Mouse (Mus musculus): ENCODE results near the gene Actr6. TPM values are rescaled to one million over a fixed set of nuclear protein-coding genes. Genes with fewer than 3 reads are reported as not detected.
"Not testable (repeated sequence)": the region's sequence is repeated elsewhere in the genome, so short reads cannot be mapped to it uniquely, and the experiment has no call there.

The Actr6 gene
- polyA plus RNA-seq, 1 experiment from 2014 or later, result 41.6 TPM

- peak overlapping the region; percentile 70 for H3K4me3 ChIP-seq
- H3K9ac ChIP-seq (replicated peaks), result peak overlapping the region; percentile 67
- H3K36me3 ChIP-seq, result peaks cover 6% of the 10 kb centered on the region; the same call in 1 of the 2 replicates
- H3K27me3 ChIP-seq, result no peaks in the 10 kb centered on the region
- no peak for ATAC-seq (ENCODE audit: low FRiP score, low read depth)
- H3K9me3 ChIP-seq, result no peaks in the 10 kb centered on the region
- H3K27ac ChIP-seq (replicated peaks), result no peak overlapping the region
- WGBS, result 13% methylated on average over 5 of the region's 5 CpGs
- H3K4me1 ChIP-seq, result peaks cover 16% of the 10 kb centered on the region
- peak overlapping the region; percentile 58 for H3K4me2 ChIP-seq (replicated peaks)
Observed at GRCm38 (mm10) chr10:89731341-89731740, 754 bp downstream of the Actr6 start.

DNA sequence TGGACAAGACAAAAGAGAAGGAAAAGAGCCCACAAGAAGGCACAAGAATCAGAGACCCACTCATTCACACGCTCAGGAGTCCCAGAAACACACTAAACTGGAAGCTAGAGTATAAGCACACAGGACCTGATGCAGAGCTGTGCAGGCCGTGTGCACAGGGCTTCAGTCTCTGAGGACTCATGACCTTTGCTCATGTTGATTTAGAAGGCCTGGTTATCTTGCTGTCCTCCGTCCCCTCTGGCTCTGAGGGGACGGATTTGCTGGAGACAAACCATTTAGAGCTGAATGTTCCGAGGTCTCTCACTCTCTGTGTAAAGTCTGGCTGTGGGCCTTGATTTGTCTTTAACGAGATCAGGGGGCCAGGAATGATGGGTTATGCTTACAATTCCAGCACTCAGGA, 1.7 kb downstream of the Actr6 start:
- Histone ChIP-seq H3K4me3 (no peak overlapping the region), H3K27ac (replicated peaks) (no peak overlapping the region), H3K9ac (replicated peaks) (no peak overlapping the region), H3K4me1 (peaks cover 16% of the 10 kb centered on the region), H3K27me3 (no peaks in the 10 kb centered on the region), H3K36me3 (peaks cover 15% of the 10 kb centered on the region), H3K9me3 (no peaks in the 10 kb centered on the region), H3K4me2 (replicated peaks) (no peak overlapping the region)
- WGBS, result 79% methylated on average over 6 of the region's 6 CpGs
- ATAC-seq (ENCODE audit: low FRiP score, low read depth), result no peak

- 91% methylated on average over 14 of the region's 14 CpGs for WGBS
- no peak for ATAC-seq (ENCODE audit: low FRiP score, low read depth)
- Histone ChIP-seq H3K4me2 (replicated peaks) (no peak overlapping the region), H3K27ac (replicated peaks) (no peak overlapping the region), H3K9ac (replicated peaks) (no peak overlapping the region), H3K4me1 (no peaks in the 10 kb centered on the region), H3K27me3 (no peaks in the 10 kb centered on the region), H3K4me3 (no peak overlapping the region), H3K9me3 (no peaks in the 10 kb centered on the region), H3K36me3 (peaks cover 47% of the 10 kb centered on the region)
Observed at GRCm38 (mm10) chr10:89722247-89723195, 9.6 kb downstream of the Actr6 start.

DNA sequence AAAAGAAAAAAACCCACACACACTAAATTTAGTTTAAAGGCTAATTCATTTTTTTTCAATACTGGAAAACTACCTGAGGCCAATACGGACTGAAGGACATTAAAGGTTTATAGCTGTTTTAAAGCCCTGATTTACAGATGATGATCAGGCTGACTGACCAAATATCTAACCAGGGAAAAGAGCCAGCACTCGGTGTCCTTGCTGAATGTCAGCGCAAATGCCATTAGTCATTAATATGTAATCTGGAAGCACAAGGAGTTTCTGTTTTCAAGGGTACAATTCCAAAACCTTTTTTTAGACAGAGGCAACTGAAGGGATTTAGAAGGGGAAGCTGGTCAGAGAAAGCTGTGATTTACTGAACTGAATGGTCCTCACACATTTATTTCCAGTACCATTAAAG, 11.3 kb downstream of the Actr6 start:
- no peak overlapping the region for H3K4me2 ChIP-seq (replicated peaks)
- peaks cover 44% of the 10 kb centered on the region for H3K36me3 ChIP-seq
- H3K27me3 ChIP-seq, result no peaks in the 10 kb centered on the region
- H3K9ac ChIP-seq (replicated peaks), result no peak overlapping the region
- 97% methylated on average over 3 of the region's 3 CpGs for WGBS
- no peaks in the 10 kb centered on the region for H3K9me3 ChIP-seq
- no peak overlapping the region for H3K27ac ChIP-seq (replicated peaks)
- no peaks in the 10 kb centered on the region for H3K4me1 ChIP-seq
- no peak for ATAC-seq (ENCODE audit: low FRiP score, low read depth)
- H3K4me3 ChIP-seq, result no peak overlapping the region

DNA sequence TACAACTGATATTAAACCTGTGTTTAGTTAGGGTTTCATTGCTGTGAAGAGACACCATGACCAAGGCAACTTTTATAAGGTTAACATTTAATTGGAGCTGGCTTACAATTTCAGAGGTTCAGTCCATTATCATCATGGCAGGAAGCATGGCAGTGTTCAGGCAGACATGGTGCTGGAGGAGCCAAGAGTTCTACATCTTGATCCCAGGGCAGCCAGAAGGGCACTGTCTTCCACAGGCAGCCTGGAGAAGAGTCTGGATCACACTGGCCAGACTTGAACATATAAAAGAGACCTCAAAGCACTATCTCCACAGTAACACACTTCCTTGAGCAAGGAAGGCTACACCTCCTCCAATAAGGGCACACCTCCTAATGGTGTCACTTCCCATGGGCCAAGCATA, 11.8 kb downstream of the Actr6 start:
- H3K4me1 ChIP-seq, result no peaks in the 10 kb centered on the region
- ATAC-seq (ENCODE audit: low FRiP score, low read depth), result no peak
- H3K27me3 ChIP-seq, result no peaks in the 10 kb centered on the region
- no peak overlapping the region for H3K4me3 ChIP-seq
- H3K9me3 ChIP-seq, result no peaks in the 10 kb centered on the region
- peaks cover 44% of the 10 kb centered on the region for H3K36me3 ChIP-seq
- H3K9ac ChIP-seq (replicated peaks), result no peak overlapping the region
- no peak overlapping the region for H3K4me2 ChIP-seq (replicated peaks)
- H3K27ac ChIP-seq (replicated peaks), result no peak overlapping the region

DNA sequence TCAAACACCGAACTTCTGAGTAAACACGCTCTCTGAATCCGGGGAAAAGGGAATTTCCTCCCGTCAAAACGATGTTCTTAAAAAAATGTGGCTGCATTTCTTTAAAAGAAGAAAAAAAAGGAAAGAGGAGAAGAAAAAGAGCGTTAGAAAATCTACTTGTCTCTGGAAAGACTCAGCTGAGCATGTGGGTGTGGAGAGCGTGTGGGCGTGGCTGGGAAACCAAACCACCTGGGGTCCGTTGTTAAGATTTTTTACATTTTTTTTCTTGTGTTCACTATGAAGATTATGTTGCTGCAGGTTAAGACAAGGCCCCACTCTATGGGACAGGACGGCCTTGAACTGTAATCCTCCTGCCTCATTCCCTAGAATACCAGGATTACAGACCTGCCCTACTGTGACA, 17.2 kb downstream of the Actr6 start:
- H3K4me3 ChIP-seq, result no peak overlapping the region
- H3K36me3 ChIP-seq, result peaks cover 48% of the 10 kb centered on the region
- no peak overlapping the region for H3K4me2 ChIP-seq (replicated peaks)
- 93% methylated on average over 10 of the region's 10 CpGs for WGBS
- no peaks in the 10 kb centered on the region for H3K9me3 ChIP-seq
- no peak overlapping the region for H3K27ac ChIP-seq (replicated peaks)
- no peak for ATAC-seq (ENCODE audit: low FRiP score, low read depth)
- H3K27me3 ChIP-seq, result no peaks in the 10 kb centered on the region
- H3K9ac ChIP-seq (replicated peaks), result no peak overlapping the region
- H3K4me1 ChIP-seq, result no peaks in the 10 kb centered on the region

DNA sequence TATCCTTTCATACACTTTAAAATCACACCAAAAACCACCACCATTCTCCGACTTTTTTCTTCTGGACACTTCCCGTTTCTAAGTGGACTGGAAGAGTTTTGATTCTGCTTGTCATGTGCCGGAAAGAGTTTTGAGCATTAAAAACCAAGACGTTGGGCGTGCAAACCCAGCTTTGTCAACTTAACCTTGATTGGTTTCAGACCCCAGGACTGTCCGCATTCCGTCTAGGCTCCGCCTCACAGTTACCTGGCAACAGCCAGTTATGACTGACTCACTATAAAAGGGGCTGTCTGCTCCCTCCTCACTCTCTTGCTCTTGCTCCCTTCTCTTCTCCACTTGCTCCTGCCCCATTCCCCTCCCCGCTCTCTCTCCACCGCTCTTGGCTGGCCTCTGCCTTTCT, 23.4 kb downstream of the Actr6 start:
- no peak overlapping the region for H3K27ac ChIP-seq (replicated peaks)
- no peak overlapping the region; the same call in 1 of the 2 replicates for H3K4me2 ChIP-seq (replicated peaks)
- H3K4me3 ChIP-seq, result no peak overlapping the region
- H3K27me3 ChIP-seq, result no peaks in the 10 kb centered on the region; the same call in 1 of the 2 replicates
- WGBS, result 42% methylated on average over 10 of the region's 10 CpGs
- H3K9ac ChIP-seq (replicated peaks), result no peak overlapping the region
- H3K36me3 ChIP-seq, result peaks cover 19% of the 10 kb centered on the region
- ATAC-seq (ENCODE audit: low FRiP score, low read depth), result peak; percentile 49
- no peaks in the 10 kb centered on the region for H3K4me1 ChIP-seq
- H3K9me3 ChIP-seq, result no peaks in the 10 kb centered on the region

- no peaks in the 10 kb centered on the region for H3K4me1 ChIP-seq
- H3K9ac ChIP-seq (replicated peaks), result no peak overlapping the region
- no peaks in the 10 kb centered on the region for H3K9me3 ChIP-seq
- WGBS, result 87% methylated on average over 3 of the region's 3 CpGs
- no peak overlapping the region for H3K4me2 ChIP-seq (replicated peaks)
- no peak overlapping the region for H3K4me3 ChIP-seq
- H3K27me3 ChIP-seq, result no peaks in the 10 kb centered on the region; the same call in 1 of the 2 replicates
- ATAC-seq (ENCODE audit: low FRiP score, low read depth), result no peak
- H3K27ac ChIP-seq (replicated peaks), result no peak overlapping the region
- peaks cover 10% of the 10 kb centered on the region for H3K36me3 ChIP-seq
Observed at GRCm38 (mm10) chr10:89707397-89707796, 24.7 kb downstream of the Actr6 start.

DNA sequence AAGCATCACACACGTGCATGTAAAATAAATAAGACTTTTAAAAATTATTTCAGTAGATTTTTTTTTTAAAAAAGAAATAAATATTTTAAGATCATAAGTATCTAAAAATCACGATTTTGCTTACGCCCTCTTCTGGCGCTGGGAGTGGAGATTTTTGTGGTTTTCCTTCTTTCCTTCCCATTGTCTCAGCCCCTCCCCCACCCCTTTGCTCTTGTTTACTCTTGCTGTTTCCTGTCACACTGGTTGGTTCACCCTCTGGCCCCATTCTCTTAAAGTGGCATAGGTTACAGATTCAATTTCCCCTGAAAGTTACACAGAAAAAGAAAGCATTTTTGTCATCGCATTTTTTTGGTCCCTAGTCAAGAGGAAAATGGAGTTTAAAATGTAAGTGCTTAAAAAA, 29.1 kb downstream of the Actr6 start:
- Histone ChIP-seq H3K9ac (replicated peaks) (no peak overlapping the region), H3K9me3 (no peaks in the 10 kb centered on the region), H3K36me3 (no peaks in the 10 kb centered on the region), H3K27ac (replicated peaks) (no peak overlapping the region), H3K4me2 (replicated peaks) (no peak overlapping the region), H3K27me3 (no peaks in the 10 kb centered on the region), H3K4me3 (no peak overlapping the region), H3K4me1 (no peaks in the 10 kb centered on the region)
- 50% methylated on average over 5 of the region's 5 CpGs for WGBS
- ATAC-seq (ENCODE audit: low FRiP score, low read depth), result no peak

DNA sequence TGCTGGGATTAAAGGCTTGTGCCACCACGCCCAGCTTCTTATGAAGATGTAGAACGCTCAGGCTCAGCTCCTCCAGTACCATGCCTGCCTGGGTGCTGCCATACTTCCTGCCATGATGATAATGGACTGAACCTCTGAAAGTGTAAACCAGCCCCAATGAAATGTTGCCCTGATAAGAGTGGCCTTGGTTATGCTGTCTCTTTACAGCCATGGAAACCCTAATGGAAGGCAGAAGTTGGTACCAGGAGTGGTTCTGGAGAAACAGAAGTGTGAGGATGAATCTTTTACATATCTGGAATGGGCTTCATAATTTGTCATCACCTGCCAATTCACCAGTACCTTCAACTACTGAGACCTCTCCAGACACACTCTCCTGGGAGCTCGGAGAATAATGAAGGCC, 34.1 kb downstream of the Actr6 start:
- Histone ChIP-seq H3K4me3 (no peak overlapping the region), H3K27ac (replicated peaks) (no peak overlapping the region), H3K4me2 (replicated peaks) (no peak overlapping the region), H3K36me3 (no peaks in the 10 kb centered on the region), H3K27me3 (no peaks in the 10 kb centered on the region), H3K9ac (replicated peaks) (no peak overlapping the region), H3K4me1 (no peaks in the 10 kb centered on the region), H3K9me3 (no peaks in the 10 kb centered on the region)
- no peak for ATAC-seq (ENCODE audit: low FRiP score, low read depth)
- 93% methylated on average over 3 of the region's 3 CpGs for WGBS

- 81% methylated on average over 2 of the region's 2 CpGs for WGBS
- not testable (repeated sequence) for H3K9ac ChIP-seq (replicated peaks); ATAC-seq (ENCODE audit: low FRiP score, low read depth); H3K27ac ChIP-seq (replicated peaks); H3K4me3 ChIP-seq; H3K27me3 ChIP-seq; H3K36me3 ChIP-seq; H3K9me3 ChIP-seq; H3K4me2 ChIP-seq (replicated peaks); H3K4me1 ChIP-seq
Observed at GRCm38 (mm10) chr10:89696270-89696669, 35.8 kb downstream of the Actr6 start.

GRCm38 (mm10) chr10:89695194-89695911, 36.7 kb downstream of the Actr6 start:
- H3K27me3 ChIP-seq, result no peaks in the 10 kb centered on the region
- no peak overlapping the region for H3K4me2 ChIP-seq (replicated peaks)
- no peaks in the 10 kb centered on the region for H3K4me1 ChIP-seq
- H3K9ac ChIP-seq (replicated peaks), result no peak overlapping the region
- ATAC-seq (ENCODE audit: low FRiP score, low read depth), result no peak
- 86% methylated on average over 20 of the region's 20 CpGs for WGBS
- H3K27ac ChIP-seq (replicated peaks), result no peak overlapping the region
- no peaks in the 10 kb centered on the region for H3K36me3 ChIP-seq
- no peaks in the 10 kb centered on the region for H3K9me3 ChIP-seq
- H3K4me3 ChIP-seq, result no peak overlapping the region
